Mouse (Mus musculus) spleen, adult 2 months (tissue): ENCODE measurements around the gene Trim50. TPM values are rescaled to one million over a fixed set of nuclear protein-coding genes. Genes with fewer than 3 reads are reported as not detected.

ENCODE experiments used
- DNase-seq, 2 experiments: peaks; one replicate each; pipeline versions ENCODE4 v3.0.0 to v3.0.0-alpha.2; 2012 to 2021; ENCODE audit warnings: low spot score in 2 of 2, low read depth in 1 of 2
- H3K27ac ChIP-seq: fragments of 200-500 bp; 2 replicates; pipeline ENCODE4 v1.5.1; 2012; ENCODE audit warnings: low read length, inconsistent platforms; ENCODE audit not compliant: insufficient read depth
- H3K27me3 ChIP-seq: fragments of 200-500 bp; 2 replicates; pipeline ENCODE4 v1.6.1; 2012; ENCODE audit warnings: mild to moderate bottlenecking, moderate library complexity, low read length, inconsistent platforms; ENCODE audit not compliant: control insufficient read depth, insufficient read depth
- H3K36me3 ChIP-seq: fragments of 200-500 bp; 2 replicates; pipeline ENCODE4 v1.6.1; 2012; ENCODE audit warnings: mild to moderate bottlenecking, low read length, inconsistent platforms; ENCODE audit not compliant: control insufficient read depth, insufficient read depth
- H3K4me1 ChIP-seq: fragments of 200-500 bp; 2 replicates; pipeline ENCODE4 v1.6.1; 2011; ENCODE audit warnings: inconsistent platforms; ENCODE audit not compliant: control insufficient read depth, insufficient read depth, insufficient read length
- H3K4me3 ChIP-seq: fragments of 200-500 bp; 2 replicates; pipeline ENCODE4 v1.5.1; 2011; ENCODE audit warnings: mild to moderate bottlenecking, inconsistent platforms; ENCODE audit not compliant: insufficient read depth, insufficient read length; ENCODE audit errors: extremely low read depth
- CTCF ChIP-seq: fragments of 200-500 bp; IDR thresholded peaks from 2 replicates; pipeline ENCODE4 v1.5.1; 2011; ENCODE audit warnings: mild to moderate bottlenecking, inconsistent platforms; ENCODE audit not compliant: insufficient read depth, insufficient read length, insufficient replicate concordance; ENCODE audit errors: extremely low read depth
- POLR2A ChIP-seq: fragments of 200-500 bp; IDR thresholded peaks from 2 replicates; pipeline ENCODE4 v1.6.1; 2011; ENCODE audit warnings: low read depth, low read length, inconsistent platforms
- WGBS: fragments of 180-500 bp; shearing (Covaris S2); methylation state at CpG from one replicate; pipeline ENCODE4 v1.1.7; 2018; 5-methylcytosine and 5-hydroxymethylcytosine counted together
- polyA plus RNA-seq: library from polyadenylated mRNA; depleted of rRNA; stranded (reverse); fragments of >200 nt; gene quantifications from 2 replicates; pipeline ENCODE4 v1.2.3, GENCODE M21; 2012

The Trim50 gene
- polyA plus RNA-seq, 1 experiment = 0.55 TPM

GRCm38 (mm10) chr5:135353564-135353963 is 469 bp downstream of the Trim50 start:
- no peak overlapping the region for H3K4me3 ChIP-seq
- no peaks in the 10 kb centered on the region for H3K27me3 ChIP-seq
- H3K36me3 ChIP-seq = no peaks in the 10 kb centered on the region
- H3K27ac ChIP-seq = no peak overlapping the region
- TF ChIP-seq CTCF (no peak), POLR2A (no peak)
- WGBS = 35% methylated on average over 20 of the region's 20 CpGs
- no peaks in the 10 kb centered on the region for H3K4me1 ChIP-seq
- DNase-seq = no peak

GRCm38 (mm10) chr5:135356090-135356489 is 3.0 kb downstream of the Trim50 start:
- no peaks in the 10 kb centered on the region for H3K36me3 ChIP-seq
- no peak for TF ChIP-seq CTCF
- TF ChIP-seq POLR2A = no peak
- H3K27ac ChIP-seq = no peak overlapping the region
- no peaks in the 10 kb centered on the region for H3K27me3 ChIP-seq
- H3K4me3 ChIP-seq = no peak overlapping the region
- no peaks in the 10 kb centered on the region for H3K4me1 ChIP-seq
- 16% methylated on average over 1 of the region's 1 CpGs for WGBS
- DNase-seq = no peak

- no peak for TF ChIP-seq CTCF
- TF ChIP-seq POLR2A = no peak
- H3K4me3 ChIP-seq = no peak overlapping the region
- no peaks in the 10 kb centered on the region for H3K4me1 ChIP-seq
- no peak overlapping the region for H3K27ac ChIP-seq
- no peaks in the 10 kb centered on the region for H3K27me3 ChIP-seq
- peak in 1 of 2 experiments; percentile 42 for DNase-seq
- no peaks in the 10 kb centered on the region for H3K36me3 ChIP-seq
- WGBS = 74% methylated on average over 2 of the region's 2 CpGs
Observed at GRCm38 (mm10) chr5:135357556-135357955, 4.5 kb downstream of the Trim50 start.

- H3K4me1 ChIP-seq = no peaks in the 10 kb centered on the region; the same call in 1 of the 2 replicates
- no peak for DNase-seq
- no peak overlapping the region for H3K27ac ChIP-seq
- H3K27me3 ChIP-seq = no peaks in the 10 kb centered on the region
- WGBS = 85% methylated on average over 2 of the region's 2 CpGs
- no peak for TF ChIP-seq CTCF
- no peak for TF ChIP-seq POLR2A
- no peak overlapping the region for H3K4me3 ChIP-seq
- no peaks in the 10 kb centered on the region for H3K36me3 ChIP-seq
Observed at GRCm38 (mm10) chr5:135359772-135360171, 6.7 kb downstream of the Trim50 start.

DNA sequence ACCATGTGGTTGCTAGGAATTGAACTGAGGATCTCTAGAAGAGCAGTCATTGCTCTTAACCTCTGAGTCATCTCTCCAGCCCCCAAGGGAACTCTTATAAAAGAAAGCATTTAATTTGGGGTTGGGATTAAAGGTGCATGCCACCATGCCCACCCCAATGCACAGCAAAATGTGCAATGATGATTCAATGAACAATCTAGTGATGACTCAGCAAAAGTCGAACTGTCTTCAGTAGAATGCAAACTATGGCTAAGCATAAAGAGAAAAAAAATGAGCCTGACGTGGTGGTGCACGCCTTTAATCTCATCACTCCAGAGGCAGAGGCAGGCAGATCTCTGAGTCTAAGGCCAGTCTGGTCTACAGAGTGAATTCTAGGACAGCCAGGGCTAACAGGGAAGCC is 9.5 kb downstream of the Trim50 start:
- Histone ChIP-seq H3K4me3 (no peak overlapping the region), H3K27me3 (no peaks in the 10 kb centered on the region), H3K27ac (no peak overlapping the region), H3K36me3 (no peaks in the 10 kb centered on the region), H3K4me1 (no peaks in the 10 kb centered on the region; the same call in 1 of the 2 replicates)
- 68% methylated on average over 3 of the region's 3 CpGs for WGBS
- DNase-seq = no peak
- TF ChIP-seq POLR2A (no peak), CTCF (no peak)

DNA sequence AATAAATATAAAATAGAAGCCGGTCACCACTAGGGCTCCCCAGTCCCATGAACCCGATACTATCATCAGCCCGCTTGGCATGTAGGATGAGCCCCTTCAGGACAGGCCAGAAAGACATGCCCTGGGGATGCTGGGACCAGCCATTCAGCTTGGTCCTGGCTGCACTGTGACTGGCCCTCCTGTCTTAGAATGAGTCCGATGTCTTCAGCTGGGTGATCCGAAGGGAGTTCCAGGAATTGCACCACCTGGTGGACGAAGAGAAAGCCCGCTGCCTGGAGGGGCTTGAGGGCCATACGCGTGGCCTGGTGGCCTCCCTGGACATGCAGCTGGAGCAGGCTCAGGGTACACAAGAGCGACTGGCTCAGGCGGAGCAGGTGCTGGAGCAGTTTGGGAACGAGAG is 10.4 kb downstream of the Trim50 start:
- no peaks in the 10 kb centered on the region for H3K27me3 ChIP-seq
- H3K4me1 ChIP-seq = no peaks in the 10 kb centered on the region; the same call in 1 of the 2 replicates
- DNase-seq = no peak
- TF ChIP-seq POLR2A = no peak
- peak; percentile 30; the same call in 1 of the 2 replicates for TF ChIP-seq CTCF
- H3K4me3 ChIP-seq = no peak overlapping the region
- no peak overlapping the region for H3K27ac ChIP-seq
- H3K36me3 ChIP-seq = no peaks in the 10 kb centered on the region
- WGBS = 37% methylated on average over 12 of the region's 12 CpGs

DNA sequence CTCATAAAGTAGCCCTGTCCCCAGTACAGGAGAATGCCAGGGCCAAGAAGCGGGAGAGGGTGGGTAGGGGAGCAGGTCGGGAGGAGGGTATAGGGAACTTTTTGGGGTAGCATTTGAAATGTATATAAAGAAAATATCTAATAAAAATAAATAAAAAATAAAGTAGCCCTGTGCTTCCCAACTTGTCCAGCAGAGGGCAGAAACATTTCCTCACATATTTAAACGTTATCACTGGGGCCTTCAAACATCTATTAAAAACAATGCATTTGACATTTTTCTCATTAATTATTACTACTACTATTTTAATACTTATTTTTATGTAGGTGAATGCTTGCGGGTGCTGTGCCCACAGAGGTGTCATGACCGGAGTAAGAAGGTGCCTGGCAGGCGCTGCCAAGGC is 14.7 kb downstream of the Trim50 start:
- DNase-seq = no peak
- WGBS = 59% methylated on average over 6 of the region's 6 CpGs

More for the DNA sequence above, 14.7 kb downstream of the Trim50 start:
- H3K27ac ChIP-seq = no peak overlapping the region
- peaks cover 2% of the 10 kb centered on the region for H3K36me3 ChIP-seq
- H3K4me1 ChIP-seq = peaks cover 5% of the 10 kb centered on the region; the same call in 1 of the 2 replicates
- H3K27me3 ChIP-seq = no peaks in the 10 kb centered on the region
- TF ChIP-seq CTCF = no peak
- TF ChIP-seq POLR2A = no peak
- no peak overlapping the region for H3K4me3 ChIP-seq
